Mouse (Mus musculus): ENCODE results near the gene Plekhm3.

Gene Plekhm3

GRCm38 (mm10) chr1:64817709-64818108 lies 138.9 kb downstream of the Plekhm3 start:
- DNase-seq: no peak

- DNase-seq: no peak
Observed at GRCm38 (mm10) chr1:64813182-64813581, 143.4 kb downstream of the Plekhm3 start.

- no peak for DNase-seq
Observed at GRCm38 (mm10) chr1:64811956-64812355, 144.7 kb downstream of the Plekhm3 start.

GRCm38 (mm10) chr1:64809085-64809484 lies 147.5 kb downstream of the Plekhm3 start:
- DNase-seq: no peak

GRCm38 (mm10) chr1:64807766-64808165 lies 148.9 kb downstream of the Plekhm3 start:
- no peak for DNase-seq

- no peak for DNase-seq
Observed at GRCm38 (mm10) chr1:64805217-64805616, 151.4 kb downstream of the Plekhm3 start.

GRCm38 (mm10) chr1:64802631-64803030 lies 154.0 kb downstream of the Plekhm3 start:
- no peak for DNase-seq

- no peak for DNase-seq
Observed at GRCm38 (mm10) chr1:64797621-64798020, 159.0 kb downstream of the Plekhm3 start.

GRCm38 (mm10) chr1:64796867-64797582 lies 159.6 kb downstream of the Plekhm3 start:
- no peak for DNase-seq

- no peak for DNase-seq
Observed at GRCm38 (mm10) chr1:64795284-64796040, 161.2 kb downstream of the Plekhm3 start.

- DNase-seq: no peak
Observed at GRCm38 (mm10) chr1:64794096-64794495, 162.5 kb downstream of the Plekhm3 start.

- peak in 1 of 2 experiments; percentile 31 for DNase-seq
Observed at GRCm38 (mm10) chr1:64793234-64793530, 163.4 kb downstream of the Plekhm3 start.

- no peak for DNase-seq
Observed at GRCm38 (mm10) chr1:64792521-64793233, 163.9 kb downstream of the Plekhm3 start.

- peak; percentile 31 to 53 for DNase-seq
Observed at GRCm38 (mm10) chr1:64791826-64792225, 164.8 kb downstream of the Plekhm3 start.

GRCm38 (mm10) chr1:64790806-64791790 lies 165.5 kb downstream of the Plekhm3 start:
- DNase-seq: peak in 1 of 2 experiments; percentile 43

GRCm38 (mm10) chr1:64787701-64788515 lies 168.7 kb downstream of the Plekhm3 start:
- peak; percentile 73 to 85 for DNase-seq

GRCm38 (mm10) chr1:64779863-64780262 lies 176.8 kb downstream of the Plekhm3 start:
- DNase-seq: no peak

- DNase-seq: no peak
Observed at GRCm38 (mm10) chr1:64779415-64779814, 177.2 kb downstream of the Plekhm3 start.

- DNase-seq: no peak
Observed at GRCm38 (mm10) chr1:64773305-64773704, 183.3 kb downstream of the Plekhm3 start.

GRCm38 (mm10) chr1:64770169-64770568 lies 186.5 kb downstream of the Plekhm3 start:
- DNase-seq: no peak

- DNase-seq: no peak
Observed at GRCm38 (mm10) chr1:64761646-64762045, 195.0 kb downstream of the Plekhm3 start.

GRCm38 (mm10) chr1:64757766-64758165 lies 198.9 kb downstream of the Plekhm3 start:
- no peak for DNase-seq

Data from kidney, postnatal 4 days (tissue).